Mouse (Mus musculus): ENCODE measurements around the gene Muc1.

The Muc1 gene

GRCm38 (mm10) chr3:89270891-89271290 is 42.0 kb downstream of the Muc1 start:
- peak; percentile 90 for DNase-seq (ENCODE audit: low read depth)

GRCm38 (mm10) chr3:89271760-89272159 is 42.9 kb downstream of the Muc1 start:
- DNase-seq (ENCODE audit: low read depth): no peak

GRCm38 (mm10) chr3:89276061-89276460 is 47.2 kb downstream of the Muc1 start:
- DNase-seq (ENCODE audit: low read depth): no peak

DNA sequence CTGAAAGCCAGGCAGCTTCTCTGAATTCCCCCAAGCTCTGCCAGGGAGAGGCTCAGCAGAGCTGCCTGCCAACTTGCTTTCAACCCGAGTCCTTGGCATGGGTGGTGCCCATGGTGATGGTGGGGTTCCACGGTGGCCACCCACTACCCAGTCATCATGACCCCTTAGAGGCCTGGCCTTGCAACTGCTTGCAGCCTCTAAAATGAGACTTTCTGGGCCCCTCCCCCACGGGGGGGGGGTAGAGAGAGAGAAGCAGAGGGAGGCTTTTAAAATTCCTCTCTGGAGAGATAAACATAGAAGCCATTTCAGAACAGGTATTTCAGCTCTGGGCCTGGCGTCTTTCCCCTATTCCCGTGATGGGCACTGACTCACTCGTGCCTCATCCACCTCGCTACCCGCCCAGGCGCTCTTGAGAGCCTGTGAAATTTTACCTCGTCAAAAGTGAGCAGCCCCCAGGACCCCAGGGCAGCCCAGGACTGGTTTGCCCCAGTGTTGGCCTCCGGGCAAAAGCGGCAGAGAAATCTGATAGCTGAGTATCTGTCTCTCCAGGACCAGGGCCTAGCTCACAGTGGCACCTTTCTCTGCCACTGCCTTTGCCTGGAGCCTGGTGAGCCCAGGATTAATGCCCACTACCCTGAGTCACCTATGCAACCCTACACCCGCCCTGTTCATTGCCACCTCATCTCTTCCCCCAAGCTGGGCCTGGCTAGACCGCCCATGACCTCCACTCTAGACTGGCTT is 48.6 kb downstream of the Muc1 start:
- DNase-seq (ENCODE audit: low read depth): no peak

GRCm38 (mm10) chr3:89278107-89278506 is 49.2 kb downstream of the Muc1 start:
- DNase-seq (ENCODE audit: low read depth): no peak

GRCm38 (mm10) chr3:89278643-89279042 is 49.8 kb downstream of the Muc1 start:
- DNase-seq (ENCODE audit: low read depth): no peak

- no peak for DNase-seq (ENCODE audit: low read depth)
These were observed 50.5 kb downstream of the Muc1 start for GRCm38 (mm10) chr3:89279153-89279890.

GRCm38 (mm10) chr3:89280050-89280605 is 51.3 kb downstream of the Muc1 start:
- no peak for DNase-seq (ENCODE audit: low read depth)

- no peak for DNase-seq (ENCODE audit: low read depth)
These were observed 52.0 kb downstream of the Muc1 start, which contains the start of gene Efna1 for GRCm38 (mm10) chr3:89280606-89281511. Gene Efna1 (minus strand): TSS chr3:89281142.

- DNase-seq (ENCODE audit: low read depth): no peak
These were observed 52.9 kb downstream of the Muc1 start for GRCm38 (mm10) chr3:89281579-89282290.

DNA sequence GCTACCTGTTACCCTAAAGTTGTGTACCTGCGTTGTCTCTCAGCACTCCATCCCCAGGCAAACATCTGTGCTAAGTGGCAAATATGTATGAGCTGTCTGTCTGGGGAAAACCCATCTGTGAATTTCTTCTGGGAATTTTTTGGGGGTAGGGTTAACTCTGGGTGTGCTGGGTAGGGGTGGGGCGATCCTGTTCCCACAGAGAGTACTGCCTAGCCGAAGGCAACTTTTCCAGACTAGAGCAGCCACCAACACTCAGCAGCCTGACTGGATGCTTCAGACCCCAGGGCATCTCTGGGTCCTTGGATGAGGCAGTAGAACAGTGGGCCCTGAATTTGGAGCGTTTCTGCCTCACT is 53.4 kb downstream of the Muc1 start:
- DNase-seq (ENCODE audit: low read depth): no peak
